ENCODE assay signal across 21 mouse cellular contexts in genomic region chr5:138944551-138944950, GRCm38 (mm10).
"Had no signal": no experiment of that assay in that cellular context is flagged by ENCODE, and none has a peak within 500 bp of the region (broad histone marks: within the 10 kb centered on the region; RNA-seq: fewer than 3 reads in every experiment).

No protein-coding gene starts in this region.

- DNase-seq: kidney, postnatal 10 days; kidney, postnatal 4 days; liver; liver, embryonic 13.5 days; lung, embryonic 14.5 days; right cerebral cortex, adult 18-20 months; right cerebral cortex, postnatal 14 days; right cerebral cortex, postnatal 4 days; thymus, adult 2 months; thymus, postnatal 14 days; thymus, postnatal 4 days had no signal

- H3K27ac ChIP-seq: kidney, embryonic 15.5 days; limb, embryonic 10.5 days; limb, embryonic 13.5 days; liver, embryonic 13.5 days; macrophage; midbrain, embryonic 12.5 days; midbrain, embryonic 15.5 days; neural tube, embryonic 12.5 days; neural tube, embryonic 15.5 days; stomach, postnatal 0 days had no signal

- H3K9me3 ChIP-seq: kidney, embryonic 15.5 days; limb, embryonic 10.5 days; limb, embryonic 13.5 days; liver, embryonic 13.5 days; midbrain, embryonic 12.5 days; midbrain, embryonic 15.5 days; neural tube, embryonic 12.5 days; neural tube, embryonic 15.5 days had no signal

- H3K9ac ChIP-seq: kidney, embryonic 15.5 days; limb, embryonic 13.5 days; liver, embryonic 13.5 days; lung, embryonic 14.5 days; midbrain, embryonic 12.5 days; midbrain, embryonic 15.5 days; neural tube, embryonic 12.5 days; neural tube, embryonic 15.5 days had no signal

- H3K36me3 ChIP-seq: kidney, embryonic 15.5 days; limb, embryonic 10.5 days; limb, embryonic 13.5 days; liver, embryonic 13.5 days; midbrain, embryonic 12.5 days; midbrain, embryonic 15.5 days; neural tube, embryonic 12.5 days; neural tube, embryonic 15.5 days had no signal

- H3K4me3 ChIP-seq: kidney, embryonic 15.5 days; limb, embryonic 10.5 days; limb, embryonic 13.5 days; liver, embryonic 13.5 days; midbrain, embryonic 12.5 days; midbrain, embryonic 15.5 days; neural tube, embryonic 12.5 days; neural tube, embryonic 15.5 days had no signal

- ATAC-seq: lung, postnatal 0 days; midbrain, embryonic 15.5 days had no signal

- H3K4me2 ChIP-seq: kidney, embryonic 15.5 days; limb, embryonic 13.5 days; liver, embryonic 13.5 days; lung, embryonic 14.5 days; midbrain, embryonic 12.5 days; midbrain, embryonic 15.5 days; neural tube, embryonic 12.5 days; neural tube, embryonic 15.5 days had no signal

- H3K27me3 ChIP-seq: kidney, embryonic 15.5 days; limb, embryonic 13.5 days; liver, embryonic 13.5 days; midbrain, embryonic 12.5 days; midbrain, embryonic 15.5 days; neural tube, embryonic 12.5 days; neural tube, embryonic 15.5 days had no signal
